Mouse (Mus musculus): ENCODE measurements at regions not wholly inside any gene's neighbourhood (a gene's known extent, or its start where the extent isn't known, plus 50 kb on each side); places are given as distances from the start of the nearest gene placed in this dataset.

DNA sequence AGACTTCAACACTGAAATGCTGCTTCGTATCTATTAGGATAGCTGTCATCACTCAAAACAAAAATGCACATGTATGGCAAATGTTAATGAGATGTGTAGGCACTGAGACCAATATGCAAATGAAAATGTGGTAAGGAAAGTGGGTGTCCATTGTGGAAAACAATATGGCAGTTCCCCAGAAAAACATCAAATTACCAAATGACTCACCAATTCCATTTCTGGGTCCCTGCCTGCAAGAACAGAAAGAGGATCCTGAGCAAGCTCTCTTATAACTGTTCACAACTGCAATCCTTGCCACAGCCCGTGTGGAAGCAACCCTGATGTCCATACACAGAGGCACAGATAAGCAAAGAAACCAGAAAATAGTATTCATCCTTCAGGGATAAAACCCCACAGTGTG, 442.0 kb downstream of the Defb40 start:
- DNase-seq (ENCODE audit: low spot score): no peak

DNA sequence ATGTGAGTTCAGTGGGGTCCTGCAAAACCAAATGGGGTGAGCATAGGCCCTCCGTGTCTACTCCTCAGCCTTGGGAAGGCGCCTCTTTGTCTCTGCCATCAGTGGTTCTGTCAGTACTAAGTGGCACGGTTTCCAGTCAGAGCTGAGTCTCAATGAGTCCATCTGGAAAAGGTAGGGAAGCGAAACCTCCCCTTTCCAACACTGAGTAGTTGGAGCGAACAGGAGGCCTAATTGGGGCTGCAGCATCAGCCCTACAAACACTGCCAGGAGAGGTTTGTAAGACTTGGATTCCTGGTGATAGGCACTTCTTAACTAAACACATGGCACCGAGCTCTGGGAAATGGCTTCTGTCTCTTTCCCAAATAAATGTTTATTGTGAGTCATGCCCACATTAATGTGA, 449.9 kb downstream of the Defb40 start:
- no peak for DNase-seq (ENCODE audit: low spot score)

DNA sequence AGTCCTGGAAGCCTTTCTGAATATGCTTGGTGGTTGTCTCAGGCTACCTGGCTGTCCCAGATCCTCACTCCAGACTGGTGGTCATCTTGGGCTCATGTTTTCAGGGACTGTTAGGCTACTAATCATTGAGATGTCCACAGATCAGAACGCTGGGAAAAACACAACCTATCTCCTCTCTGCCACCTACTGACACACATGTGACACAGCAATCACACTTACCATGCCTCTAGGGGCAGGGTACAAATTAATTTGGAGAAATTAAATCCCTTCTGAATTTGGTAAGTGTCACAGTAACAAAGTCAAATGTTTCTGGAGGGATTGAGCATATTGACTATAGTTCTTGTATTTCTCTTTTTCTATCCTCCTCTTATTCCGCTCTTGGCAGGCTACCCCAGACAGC, 465.6 kb downstream of the Defb40 start:
- no peak for DNase-seq (ENCODE audit: low spot score)

DNA sequence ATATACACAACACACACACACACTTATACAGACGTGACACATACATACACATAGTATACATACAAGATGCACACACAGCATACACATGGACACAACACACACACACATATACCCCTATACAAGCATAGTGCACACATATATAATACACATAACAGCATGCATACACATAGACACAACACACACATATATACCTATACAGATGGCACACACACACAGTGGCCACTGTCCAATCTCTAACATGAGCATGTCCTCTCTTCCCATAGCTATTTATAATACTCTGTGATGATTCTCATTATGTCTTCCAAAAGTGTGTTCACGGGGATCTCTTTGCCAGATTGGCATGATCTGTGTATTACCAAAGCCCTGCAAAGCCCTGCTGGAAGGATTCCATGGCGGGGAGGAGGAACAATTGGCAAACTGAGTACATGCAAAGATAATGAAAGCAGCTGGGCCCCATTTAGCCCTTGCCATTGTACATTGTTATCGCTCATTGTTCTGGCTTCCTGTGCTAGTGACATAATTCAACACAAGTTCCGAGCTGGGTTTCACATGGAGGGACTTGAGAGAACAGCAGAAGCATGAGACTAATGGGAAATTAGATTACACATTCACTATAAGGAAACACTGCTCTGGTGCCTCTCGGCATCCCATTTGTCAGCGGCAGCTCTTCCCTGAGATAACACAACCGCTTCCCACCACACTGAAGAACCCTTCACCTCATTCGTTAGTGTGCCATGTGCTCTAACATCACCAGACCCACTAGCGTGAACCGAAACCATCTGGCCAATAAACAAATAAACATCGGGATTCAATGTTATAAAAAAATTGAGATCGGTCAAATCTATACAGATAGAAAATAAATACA, 471.7 kb downstream of the Defb40 start:
- DNase-seq (ENCODE audit: low spot score): peak; percentile 3

DNA sequence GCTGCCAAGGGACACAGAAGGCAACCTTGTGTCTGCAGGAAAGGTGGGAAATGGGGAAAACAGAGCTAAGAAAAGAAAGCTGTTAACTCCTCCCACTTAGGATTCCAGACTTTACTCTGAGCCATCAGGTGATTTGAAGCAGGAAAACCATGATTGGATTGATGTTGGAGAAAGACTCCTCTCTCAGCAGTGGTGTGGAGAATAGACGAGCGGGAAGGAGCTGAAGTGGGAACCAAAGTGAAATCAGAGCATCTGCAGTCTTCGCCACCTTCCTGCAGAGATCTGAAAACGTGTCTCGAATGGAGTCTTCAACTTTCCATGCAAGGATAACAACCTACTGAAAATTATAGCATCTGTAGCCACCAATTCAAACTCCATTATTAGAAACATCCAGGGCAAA, 487.4 kb downstream of the Defb40 start:
- no peak for DNase-seq (ENCODE audit: low spot score)

DNA sequence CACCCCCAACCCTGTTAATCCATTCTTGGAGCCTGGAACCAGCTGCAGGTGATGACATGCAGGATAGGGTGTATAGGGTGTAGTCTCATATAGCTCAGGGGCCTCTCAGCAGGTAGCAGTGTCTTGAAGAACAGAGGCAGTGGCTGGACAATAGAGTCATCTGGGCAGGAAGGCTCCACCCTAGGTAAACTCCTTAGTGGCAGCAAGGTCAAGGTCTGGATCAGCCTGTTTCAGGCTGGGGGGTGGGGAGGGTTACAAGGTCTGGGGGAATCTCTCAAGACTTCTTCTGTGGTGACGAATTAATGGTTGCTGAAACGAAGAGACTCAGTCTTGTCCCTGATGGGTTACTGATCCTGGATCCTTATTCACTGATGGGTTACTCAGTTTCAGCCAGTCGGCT, 498.0 kb downstream of the Defb40 start:
- no peak for DNase-seq (ENCODE audit: low spot score)

DNA sequence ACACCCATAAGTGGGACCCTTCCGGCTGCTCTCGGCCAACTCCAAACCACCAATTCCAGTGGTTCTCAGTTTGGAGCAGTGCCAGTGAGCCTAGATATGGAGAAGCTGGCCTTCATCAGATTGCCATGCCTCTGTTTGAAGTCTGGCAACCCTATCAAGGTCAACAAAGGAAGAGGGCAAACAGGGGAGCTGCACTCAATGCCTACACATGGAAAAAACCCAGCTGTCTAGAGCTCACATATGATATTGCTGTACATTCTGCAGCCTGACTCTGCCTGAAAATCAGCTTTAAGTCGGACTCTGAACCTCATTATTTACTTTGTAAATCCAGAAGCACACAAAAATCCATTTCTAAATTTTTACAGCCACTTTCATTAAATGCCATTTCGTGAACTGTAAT, 499.9 kb downstream of the Defb40 start:
- DNase-seq (ENCODE audit: low spot score): no peak

DNA sequence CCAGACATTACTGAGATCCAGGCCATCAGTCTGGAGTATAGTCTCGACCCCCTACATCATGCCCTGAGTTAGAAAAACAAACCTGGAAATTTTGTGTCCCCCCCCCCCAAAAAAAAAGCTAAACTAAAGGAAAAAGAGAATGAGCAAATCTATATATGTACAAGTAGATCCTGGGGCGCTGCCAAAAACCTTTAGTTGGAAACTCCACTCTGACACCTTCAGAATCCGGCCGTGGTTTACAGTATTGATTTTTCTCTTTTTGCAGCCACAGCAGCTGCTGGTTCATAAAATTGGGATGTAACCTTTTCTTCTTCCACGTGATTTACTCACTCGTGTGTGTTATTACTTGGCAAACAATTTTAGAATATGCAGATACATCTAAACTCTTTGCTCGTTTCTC, 510.5 kb downstream of the Defb40 start:
- no peak for DNase-seq (ENCODE audit: low spot score)

DNA sequence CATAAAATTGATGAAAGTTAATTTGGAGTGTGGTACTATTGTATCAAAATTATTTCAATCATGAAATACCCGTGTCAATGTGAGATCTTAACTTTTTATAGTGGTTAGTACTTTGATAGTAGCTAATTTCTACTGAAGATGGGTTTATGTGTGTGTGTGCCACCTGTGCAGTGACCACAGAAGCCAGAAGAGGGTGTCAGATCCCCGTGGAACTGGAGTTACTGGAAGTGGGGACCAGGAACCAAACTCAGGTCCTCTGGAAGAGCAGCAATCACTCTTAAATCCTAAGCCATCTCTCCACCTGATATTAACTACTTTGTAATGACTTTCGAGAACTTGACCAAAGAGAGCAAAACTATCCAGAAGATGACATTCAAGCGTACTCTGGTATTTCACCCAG, 517.4 kb downstream of the Defb40 start:
- no peak for DNase-seq (ENCODE audit: low spot score)

DNA sequence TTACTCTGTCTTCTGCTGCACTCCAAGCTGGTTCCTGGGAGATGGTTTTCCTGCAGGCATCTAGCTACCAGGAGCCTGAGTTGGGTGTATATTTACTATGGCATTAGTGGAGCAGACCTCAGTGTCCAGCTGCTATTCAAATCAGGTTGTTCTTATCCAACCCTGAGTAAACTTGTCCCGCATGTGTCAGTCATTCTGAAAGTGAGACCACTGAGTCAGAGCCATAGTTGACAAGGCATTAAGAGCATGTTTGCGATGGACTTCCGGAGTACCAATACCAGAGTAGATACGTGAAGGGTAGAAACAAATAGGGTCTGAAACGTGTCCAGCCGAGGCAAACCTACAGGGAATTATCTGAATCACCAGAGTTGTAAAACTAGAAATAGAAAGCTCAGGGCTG, 520.6 kb downstream of the Defb40 start:
- DNase-seq (ENCODE audit: low spot score): no peak

DNA sequence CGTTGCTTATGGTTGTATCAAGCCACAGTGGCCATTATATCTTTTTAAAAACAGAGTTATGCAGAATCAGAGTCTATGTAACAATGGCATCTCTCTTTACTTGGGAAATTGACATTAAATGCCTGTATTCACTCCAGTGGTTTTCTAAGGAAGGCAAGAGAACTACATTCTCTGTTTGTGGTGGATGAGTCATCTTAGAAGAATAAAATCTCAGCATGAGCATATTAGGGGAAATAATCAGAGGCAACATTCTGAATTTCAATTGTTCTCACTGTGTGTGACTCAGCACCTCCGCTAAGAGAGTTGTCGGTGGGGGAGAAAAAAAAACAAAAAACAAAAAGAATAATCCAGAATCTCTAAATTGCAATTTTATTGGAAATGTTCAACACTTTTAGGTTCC, 529.0 kb downstream of the Defb40 start:
- DNase-seq (ENCODE audit: low spot score): no peak

DNA sequence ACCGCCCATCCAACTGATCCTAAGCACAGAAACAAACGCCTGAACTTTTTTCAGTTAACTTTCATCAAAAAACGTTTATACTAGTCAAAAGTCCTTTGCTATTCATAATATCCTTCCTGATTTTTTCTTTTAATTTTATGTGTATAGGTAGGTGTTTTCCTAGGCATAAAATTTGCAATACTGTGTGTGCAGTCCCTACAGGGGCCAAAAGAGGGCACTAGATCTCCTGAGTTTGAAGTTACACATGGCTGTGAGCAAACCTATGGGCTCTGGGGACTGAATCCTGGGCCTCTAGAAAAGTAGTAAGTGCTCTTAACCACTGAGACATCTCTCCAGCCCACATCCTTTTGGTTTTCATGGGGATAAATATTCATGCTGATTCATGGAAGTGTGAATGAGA, 535.8 kb downstream of the Defb40 start:
- DNase-seq (ENCODE audit: low spot score): no peak

DNA sequence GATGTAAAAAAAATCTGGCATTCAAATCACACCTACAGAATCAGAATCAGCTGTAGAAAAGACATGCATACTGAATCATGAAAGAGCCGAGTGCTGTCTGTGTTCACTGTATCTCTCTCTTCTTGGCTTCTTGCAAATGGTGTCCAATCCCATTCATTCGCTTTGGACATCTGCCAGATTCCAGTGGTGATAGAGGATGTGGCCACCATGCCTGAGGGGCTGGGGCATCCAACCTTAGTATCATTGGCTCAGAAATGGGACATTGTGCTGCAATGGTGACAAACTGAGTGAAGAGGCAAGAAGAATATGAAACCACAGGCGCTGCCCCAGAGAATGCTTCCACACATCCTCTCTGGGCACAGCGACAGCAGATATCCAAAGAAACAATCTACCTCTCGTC, 555.2 kb downstream of the Defb40 start:
- DNase-seq (ENCODE audit: low spot score): no peak

DNA sequence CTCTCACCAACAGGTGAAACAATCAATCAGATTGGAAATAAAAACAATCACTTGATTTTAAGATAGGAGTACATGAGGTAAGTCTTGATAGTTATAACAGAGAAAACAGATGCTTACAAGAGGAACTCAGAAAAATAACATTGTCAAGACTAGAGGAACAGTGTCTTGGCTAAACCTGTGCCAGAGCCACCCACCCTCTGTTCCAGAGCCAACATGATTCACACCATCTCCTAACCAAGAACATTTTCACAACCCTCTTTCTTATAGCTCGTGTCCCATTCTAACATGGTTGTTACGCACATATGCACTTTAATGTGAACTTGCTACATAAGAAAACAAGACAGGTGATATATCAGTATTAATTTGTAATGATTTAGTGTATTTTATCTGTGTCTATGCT, 565.6 kb downstream of the Defb40 start:
- DNase-seq (ENCODE audit: low spot score): no peak

DNA sequence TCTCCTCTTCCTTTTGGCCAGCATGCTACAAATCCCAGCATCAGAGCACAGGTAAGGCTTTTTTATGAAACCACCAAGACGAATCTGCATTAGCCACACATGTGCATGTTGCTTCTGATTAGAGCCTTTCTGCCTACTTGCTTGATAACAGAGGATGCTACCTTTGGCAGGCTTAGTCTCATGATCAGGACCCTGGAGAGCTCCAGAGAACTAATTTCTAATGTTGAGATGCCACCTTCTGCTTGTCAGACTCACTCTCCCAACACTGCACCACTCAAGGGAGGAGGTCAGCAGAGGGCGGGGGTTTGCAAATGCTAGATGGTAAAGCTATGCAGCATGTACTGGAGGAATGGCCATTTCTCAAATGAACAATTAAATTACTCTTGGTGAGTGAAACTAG, 571.6 kb downstream of the Defb40 start:
- DNase-seq (ENCODE audit: low spot score): peak; percentile 9

DNA sequence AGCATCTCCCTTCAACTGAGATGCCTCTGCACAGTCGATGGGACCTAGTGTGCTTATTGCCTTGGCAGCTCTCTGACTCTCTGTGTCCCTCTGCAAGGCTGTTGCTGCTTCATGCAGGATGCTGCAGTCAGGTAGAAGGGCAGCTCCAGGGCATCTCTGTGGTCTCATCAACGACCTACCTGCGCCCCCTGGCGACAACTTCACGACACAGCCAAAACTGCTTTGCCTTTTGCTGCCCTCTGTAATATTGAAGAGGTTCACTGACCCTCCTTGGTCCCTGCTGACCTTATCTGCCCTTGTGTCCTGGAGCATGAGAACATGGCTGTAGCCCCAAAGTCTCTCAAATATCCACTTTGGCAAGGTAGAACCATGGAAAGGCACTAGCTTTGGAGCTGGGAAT, 589.7 kb downstream of the Defb40 start:
- DNase-seq (ENCODE audit: low spot score): no peak

DNA sequence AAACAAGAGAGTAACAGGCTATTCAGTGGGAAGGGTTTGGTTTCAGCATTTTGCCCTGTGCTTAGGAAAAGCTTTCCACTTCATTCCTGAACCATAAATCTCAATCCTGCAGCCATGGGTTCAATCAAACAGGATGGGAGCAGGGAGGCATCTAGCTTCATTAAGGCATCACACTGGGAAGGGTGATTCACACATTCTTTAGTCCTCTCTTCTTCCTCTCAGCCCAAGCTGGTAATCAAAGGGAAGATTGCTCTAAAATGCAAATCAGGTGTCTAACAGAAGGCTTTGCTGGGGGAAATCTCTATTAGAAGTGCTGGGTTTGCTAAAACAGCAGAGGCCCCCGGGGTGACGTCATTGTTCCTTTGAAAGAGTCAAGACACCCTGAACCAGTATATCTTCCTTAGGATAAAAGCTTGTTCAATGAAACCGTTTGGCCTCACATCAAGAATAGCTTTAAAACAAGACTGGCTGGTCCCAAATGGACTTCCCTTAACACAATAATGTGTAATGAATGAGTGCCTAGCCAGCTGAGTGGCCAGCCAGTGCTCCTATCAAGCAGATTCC, 596.4 kb downstream of the Defb40 start:
- DNase-seq (ENCODE audit: low spot score): no peak

DNA sequence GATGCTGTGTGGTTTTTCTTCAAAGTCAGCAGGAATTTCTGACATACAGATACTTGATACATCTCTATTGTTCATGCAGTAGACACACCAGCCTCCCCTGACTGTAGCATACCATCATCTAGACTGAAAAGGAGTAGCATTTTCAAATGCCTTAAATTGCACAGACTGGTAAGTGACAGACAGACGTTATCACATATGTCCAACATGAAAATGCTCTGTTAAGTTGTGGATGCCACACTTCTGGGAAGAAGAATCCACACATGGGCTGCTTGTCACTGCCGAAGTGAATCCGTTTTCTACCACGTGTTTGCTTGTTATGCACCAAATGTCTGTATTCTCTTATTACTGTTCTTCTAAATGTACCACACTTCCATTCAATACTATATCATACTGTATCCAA, 629.3 kb downstream of the Defb40 start:
- DNase-seq (ENCODE audit: low spot score): no peak

DNA sequence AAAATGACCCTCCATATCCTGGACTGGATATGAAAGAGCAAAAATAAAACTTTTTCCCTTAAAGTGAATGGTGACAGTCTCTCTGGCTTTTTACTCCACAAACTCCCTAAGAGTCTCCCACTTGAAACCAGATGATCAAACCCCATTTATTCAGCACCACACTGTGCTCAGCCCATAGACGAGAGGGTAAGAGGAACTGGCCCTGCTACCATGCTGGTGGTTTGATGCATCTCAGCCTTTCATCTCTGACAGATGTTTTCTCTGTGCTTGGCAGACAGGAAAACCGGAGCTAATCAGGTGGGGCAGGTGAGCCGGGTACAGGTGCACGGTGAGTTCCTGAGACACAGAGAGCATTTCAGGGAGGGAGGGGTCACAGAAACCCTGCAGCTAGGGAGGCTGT, 631.8 kb downstream of the Defb40 start:
- no peak for DNase-seq (ENCODE audit: low spot score)

DNA sequence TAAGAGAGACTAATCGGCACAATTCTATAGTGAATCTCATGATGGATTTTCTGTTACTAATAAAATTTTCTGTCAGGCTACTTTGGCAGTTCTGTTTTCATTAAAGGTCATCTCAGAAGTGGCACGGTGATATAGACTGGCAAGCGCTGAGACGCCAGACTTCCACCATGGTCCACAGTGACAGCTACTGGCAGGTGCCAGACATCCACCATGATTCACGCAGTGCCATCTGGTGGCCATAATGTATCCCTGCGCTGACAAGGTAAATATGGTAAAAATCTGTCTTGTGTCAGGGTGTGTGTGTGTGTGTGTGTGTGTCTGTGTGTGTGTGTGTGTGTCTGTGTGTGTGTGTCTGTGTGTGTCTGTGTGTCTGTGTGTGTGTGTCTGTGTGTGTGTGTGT, 632.7 kb downstream of the Defb40 start:
- DNase-seq (ENCODE audit: low spot score): peak; percentile 7

DNA sequence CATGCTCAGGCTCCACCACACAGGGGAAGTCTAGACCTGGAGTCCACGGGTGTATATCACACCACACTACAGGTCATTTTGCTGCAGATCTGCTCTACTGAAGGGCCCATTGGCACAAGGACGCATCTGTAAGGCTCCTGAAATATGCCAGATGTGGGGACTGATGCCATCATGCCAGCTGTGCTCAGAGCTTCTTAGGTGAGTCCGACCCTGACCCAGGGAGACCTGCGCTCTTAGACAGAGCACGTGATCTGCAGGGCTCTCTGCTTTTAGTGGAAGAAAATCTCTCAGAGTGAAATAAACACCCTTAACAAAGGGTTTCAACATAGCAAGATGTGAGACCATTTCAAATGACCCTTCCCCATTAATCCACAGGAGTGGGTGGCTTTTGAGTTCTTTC, 633.2 kb downstream of the Defb40 start:
- DNase-seq (ENCODE audit: low spot score): no peak

DNA sequence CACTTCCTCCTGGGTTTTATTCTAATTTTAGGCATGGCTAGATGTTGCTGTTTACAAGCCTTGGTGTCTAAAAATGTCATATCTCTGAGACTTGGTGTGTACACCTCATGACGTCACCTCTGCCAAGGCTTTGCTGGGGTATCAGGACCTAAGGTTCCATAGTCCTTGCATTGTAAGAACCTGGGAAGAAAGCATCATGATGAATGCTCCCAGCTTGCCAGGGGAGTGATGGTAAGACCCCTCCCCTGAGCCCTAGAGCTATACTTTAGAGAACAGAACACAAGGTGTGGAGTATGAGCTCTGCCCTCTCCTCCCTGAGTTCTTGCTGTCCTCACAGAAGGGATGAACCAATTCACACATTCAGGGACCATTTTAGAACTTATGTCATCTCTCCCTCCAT, 642.5 kb downstream of the Defb40 start:
- no peak for DNase-seq (ENCODE audit: low spot score)

DNA sequence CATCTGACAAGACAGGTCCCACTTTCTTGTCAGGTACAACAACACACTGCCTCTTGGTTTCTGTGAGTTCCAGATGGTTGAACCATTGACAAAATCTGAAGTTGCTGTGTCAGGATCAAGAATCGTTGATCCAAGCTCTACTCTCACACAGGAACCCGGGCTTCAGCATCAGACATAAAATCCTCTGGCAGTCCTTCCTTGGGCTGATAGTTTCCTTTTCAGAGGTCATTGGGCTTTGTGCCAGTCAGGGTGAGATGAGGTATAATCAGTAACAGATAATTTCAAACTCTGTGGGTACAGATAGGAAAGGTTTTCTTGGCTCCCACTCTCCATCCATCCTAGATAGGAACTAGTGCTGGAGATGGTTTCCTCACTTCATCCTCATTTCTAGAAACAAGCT, 649.5 kb downstream of the Defb40 start:
- DNase-seq (ENCODE audit: low spot score): no peak

DNA sequence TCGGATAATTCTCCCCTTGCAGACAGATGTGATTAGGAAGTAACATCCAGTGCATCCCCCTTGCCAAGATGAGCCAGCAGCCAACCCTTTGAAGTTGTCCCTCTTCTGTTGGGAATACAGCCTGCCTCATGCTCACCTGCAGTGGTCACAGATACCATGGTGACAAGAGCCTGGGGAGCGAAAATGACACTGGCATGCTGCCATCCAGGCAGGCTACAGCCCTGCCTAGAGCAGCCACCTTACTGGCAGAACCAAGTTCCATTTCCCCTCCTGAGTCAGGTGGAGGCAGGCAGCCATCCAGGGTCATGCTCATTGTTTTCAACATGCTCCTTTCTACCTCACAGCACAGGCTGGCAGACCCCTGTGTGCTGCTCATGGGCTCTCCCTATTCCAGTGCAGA, 661.6 kb downstream of the Defb40 start:
- no peak for DNase-seq (ENCODE audit: low spot score)
